Mouse (Mus musculus): ENCODE data around the gene Lepr.

DNA sequence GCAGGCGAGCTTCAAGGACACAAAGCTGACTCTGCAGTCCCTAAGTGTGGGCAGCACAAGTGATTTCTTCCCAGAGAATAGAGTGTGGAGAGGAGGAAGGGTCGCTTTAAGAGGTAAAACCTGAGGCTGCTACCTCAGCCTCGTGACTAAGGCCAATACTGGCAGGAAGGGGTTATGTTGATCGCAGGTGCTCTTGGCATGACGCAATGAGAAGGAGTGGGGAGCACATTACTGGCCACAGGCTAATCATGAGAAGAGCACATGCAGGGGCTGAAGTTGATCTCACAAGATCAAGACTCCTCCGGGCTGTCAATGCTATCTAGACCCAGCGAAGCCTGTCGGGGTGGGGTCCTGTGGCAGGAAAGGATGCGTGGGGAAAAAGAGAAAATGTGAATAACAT is 11.9 kb upstream of the Lepr start:
- no peak for TF ChIP-seq CTCF (IDR thresholded peaks at IDR 0.05; ENCODE audit: low read depth)
- no peak for TF ChIP-seq EP300 (IDR thresholded peaks at IDR 0.05; ENCODE audit: low read depth)
